Comparison of ENCODE assay signal across 8 mouse cellular contexts in genomic region chr3:36521073-36522060, GRCm38 (mm10). TPM values are rescaled to one million over a fixed set of nuclear protein-coding genes. Genes with fewer than 3 reads are reported as not detected.
DNase-seq lines count a peak whose midpoint lies in the region; ATAC-seq and TF ChIP-seq lines count a peak whose summit lies in the region.

TSS of gene Gm11549 (minus strand) at chr3:36521813.

- H3K27ac ChIP-seq in testis, adult 2 months (ENCODE audit: control insufficient read depth, insufficient read depth, low read depth, low read length): no peak within 1 kb of the TSS
- no peak within 1 kb of the TSS for H3K27ac ChIP-seq in heart, embryonic 13.5 days (replicated peaks)
- no peak within 1 kb of the TSS for H3K27ac ChIP-seq in limb, embryonic 10.5 days

- DNase-seq in cerebellum, postnatal 25 days: peak; percentile 33 to 42
- no peak for DNase-seq in cerebellum, adult 9-10 months
- no peak for DNase-seq in testis, postnatal 14 days (ENCODE audit: low spot score)
- peak; percentile 67 for DNase-seq in limb, embryonic 10.5 days (ENCODE audit: low spot score)
- peak; percentile 50 for DNase-seq in retina, embryonic 14.5 days (ENCODE audit: low spot score)
- no peak for DNase-seq in gastrocnemius, postnatal 25 days

- no peaks in the 10 kb centered on the region for H3K27me3 ChIP-seq in testis, adult 2 months (ENCODE audit: control insufficient read depth, insufficient read depth, low read length)
- H3K27me3 ChIP-seq in heart, embryonic 13.5 days (replicated peaks): peaks cover 44% of the 10 kb centered on the region
- peaks cover 52% of the 10 kb centered on the region for H3K27me3 ChIP-seq in limb, embryonic 10.5 days (ENCODE audit: low read depth, poor library complexity, severe bottlenecking)

- no peaks in the 10 kb centered on the region for H3K36me3 ChIP-seq in testis, adult 2 months (ENCODE audit: control insufficient read depth, insufficient read depth, low read length)
- H3K36me3 ChIP-seq in heart, embryonic 13.5 days: no peaks in the 10 kb centered on the region
- H3K36me3 ChIP-seq in limb, embryonic 10.5 days: no peaks in the 10 kb centered on the region

- no peaks in the 10 kb centered on the region; the same call in 1 of the 2 replicates for H3K4me1 ChIP-seq in testis, adult 2 months (ENCODE audit: control insufficient read depth, insufficient read depth, low read length)
- H3K4me1 ChIP-seq in heart, embryonic 13.5 days: peaks cover 19% of the 10 kb centered on the region; the same call in 1 of the 2 replicates
- peaks cover 10% of the 10 kb centered on the region for H3K4me1 ChIP-seq in limb, embryonic 10.5 days

- H3K4me2 ChIP-seq in heart, embryonic 13.5 days: peak within 1 kb of the TSS; percentile 83

- TF ChIP-seq CTCF in testis, adult 2 months (IDR thresholded peaks at IDR 0.05; ENCODE audit: control insufficient read depth, insufficient read depth, insufficient replicate concordance, low read depth, low read length): no peak

- peak within 1 kb of the TSS; percentile 80 for H3K9ac ChIP-seq in heart, embryonic 13.5 days

- no peak for TF ChIP-seq POLR2A in testis, adult 2 months (IDR thresholded peaks at IDR 0.05; ENCODE audit: control insufficient read depth, low read depth, low read length)

- H3K4me3 ChIP-seq in testis, adult 2 months (ENCODE audit: control insufficient read depth, low read depth, low read length): peak within 1 kb of the TSS; percentile 10; the same call in 1 of the 2 replicates
- H3K4me3 ChIP-seq in heart, embryonic 13.5 days: peak within 1 kb of the TSS; percentile 63
- peak within 1 kb of the TSS; percentile 55 for H3K4me3 ChIP-seq in limb, embryonic 10.5 days

- no peaks in the 10 kb centered on the region for H3K9me3 ChIP-seq in heart, embryonic 13.5 days
- no peaks in the 10 kb centered on the region for H3K9me3 ChIP-seq in limb, embryonic 10.5 days (replicated peaks)

- WGBS in heart, embryonic 13.5 days: 2% methylated on average over 51 of the region's 51 CpGs
- WGBS in limb, embryonic 10.5 days: 1% methylated on average over 51 of the region's 51 CpGs

- ATAC-seq in heart, embryonic 13.5 days (ENCODE audit: extremely low read depth, insufficient number of reproducible peaks, low FRiP score, low TSS enrichment): no peak

RNA-seq across cellular contexts. Expression of gene Gm11549, which starts in this region (rescaled TPM):
- polyA plus RNA-seq in testis, adult 2 months (2012; rRNA removed): 0.08 and 0.19 TPM in 2 replicates
- polyA plus RNA-seq in heart, embryonic 13.5 days (2015; fragmentation: Nextera tagmentation; extraction: Ambion mirVana): 0.29 TPM in 2 replicates
- polyA plus RNA-seq in limb, embryonic 10.5 days (2016; fragmentation: Nextera tagmentation; extraction: Ambion mirVana): not detected in 2 replicates
- total RNA-seq in gastrocnemius, postnatal 25 days (2021): not detected

Comparison
In these comparisons a context has a peak if more than half of its experiments do, and no peak if none do; other contexts are left out.
1. DNase-seq: peak in cerebellum, postnatal 25 days (2 of 2) and retina, embryonic 14.5 days (single experiment); none in cerebellum, adult 9-10 months (single experiment), testis, postnatal 14 days (single experiment) and gastrocnemius, postnatal 25 days (single experiment).
2. Peak in DNase-seq and H3K4me3 ChIP-seq in limb, embryonic 10.5 days; RNA of the gene not detected or under 1 TPM.
3. H3K4me3 ChIP-seq: peak in every context shown above with its lines; median percentile 63 in heart, embryonic 13.5 days; 55 in limb, embryonic 10.5 days; 10 in testis, adult 2 months.